Mouse (Mus musculus): ENCODE results near the gene Muc13. TPM values are rescaled to one million over a fixed set of nuclear protein-coding genes. Genes with fewer than 3 reads are reported as not detected.

The Muc13 gene
- total and polyA plus RNA-seq, 2 experiments from 2014 or later = 0.06 TPM; not detected in 1

DNA sequence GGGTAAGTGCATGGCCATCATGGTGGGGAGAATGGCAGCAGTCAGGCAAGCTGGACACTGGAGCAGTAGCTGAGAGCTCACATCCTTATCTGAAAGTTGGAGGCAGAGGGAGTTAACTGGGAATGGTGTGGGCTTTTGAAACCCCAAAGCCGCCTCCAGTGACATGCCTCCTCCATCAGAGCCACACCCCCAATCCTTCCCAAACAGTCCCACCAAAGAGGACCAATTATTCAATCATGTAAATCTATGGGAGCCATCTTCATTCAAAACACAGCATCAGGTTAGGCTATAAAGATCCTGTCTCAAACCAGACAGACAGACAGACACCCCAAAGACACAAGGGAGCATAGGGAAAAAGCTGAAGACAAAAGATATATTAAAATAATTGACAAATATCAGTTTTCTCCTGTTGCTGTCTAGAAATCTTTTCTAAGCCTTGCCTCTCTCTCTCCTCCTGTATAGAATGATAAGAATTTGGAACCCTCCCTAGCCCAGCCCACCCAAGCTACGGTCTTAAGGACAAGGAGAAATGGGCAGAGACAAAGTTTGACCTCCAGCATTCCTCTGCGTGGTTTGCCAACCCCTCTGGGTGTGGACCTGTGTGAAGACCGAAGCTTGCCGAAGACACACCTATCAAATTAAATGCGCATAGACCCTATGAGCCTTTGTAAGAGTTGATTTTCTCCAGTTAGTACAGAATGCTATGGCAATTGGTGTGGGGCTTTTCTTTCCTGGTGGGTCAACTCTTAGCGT is 24.8 kb downstream of the Muc13 start:
- H3K27ac ChIP-seq = no peak overlapping the region
- no peak overlapping the region for H3K9ac ChIP-seq (replicated peaks; ENCODE audit: low read length)
- H3K4me2 ChIP-seq (ENCODE audit: low read depth, low read length) = no peak overlapping the region
- 90% methylated on average over 7 of the region's 7 CpGs for WGBS
- ATAC-seq (no peak), DNase-seq (ENCODE audit: low spot score) (no peak)
- no peak for TF ChIP-seq CTCF (IDR thresholded peaks at IDR 0.05; ENCODE audit: low read depth)
- H3K36me3 ChIP-seq (ENCODE audit: insufficient read depth, low read length) = no peaks in the 10 kb centered on the region
- H3K4me1 ChIP-seq (ENCODE audit: insufficient read depth, low read length) = no peaks in the 10 kb centered on the region
- no peak overlapping the region for H3K4me3 ChIP-seq (ENCODE audit: low read length)
- H3K27me3 ChIP-seq (ENCODE audit: insufficient read depth, low read length) = no peaks in the 10 kb centered on the region
- no peaks in the 10 kb centered on the region for H3K9me3 ChIP-seq (ENCODE audit: low read length)

DNA sequence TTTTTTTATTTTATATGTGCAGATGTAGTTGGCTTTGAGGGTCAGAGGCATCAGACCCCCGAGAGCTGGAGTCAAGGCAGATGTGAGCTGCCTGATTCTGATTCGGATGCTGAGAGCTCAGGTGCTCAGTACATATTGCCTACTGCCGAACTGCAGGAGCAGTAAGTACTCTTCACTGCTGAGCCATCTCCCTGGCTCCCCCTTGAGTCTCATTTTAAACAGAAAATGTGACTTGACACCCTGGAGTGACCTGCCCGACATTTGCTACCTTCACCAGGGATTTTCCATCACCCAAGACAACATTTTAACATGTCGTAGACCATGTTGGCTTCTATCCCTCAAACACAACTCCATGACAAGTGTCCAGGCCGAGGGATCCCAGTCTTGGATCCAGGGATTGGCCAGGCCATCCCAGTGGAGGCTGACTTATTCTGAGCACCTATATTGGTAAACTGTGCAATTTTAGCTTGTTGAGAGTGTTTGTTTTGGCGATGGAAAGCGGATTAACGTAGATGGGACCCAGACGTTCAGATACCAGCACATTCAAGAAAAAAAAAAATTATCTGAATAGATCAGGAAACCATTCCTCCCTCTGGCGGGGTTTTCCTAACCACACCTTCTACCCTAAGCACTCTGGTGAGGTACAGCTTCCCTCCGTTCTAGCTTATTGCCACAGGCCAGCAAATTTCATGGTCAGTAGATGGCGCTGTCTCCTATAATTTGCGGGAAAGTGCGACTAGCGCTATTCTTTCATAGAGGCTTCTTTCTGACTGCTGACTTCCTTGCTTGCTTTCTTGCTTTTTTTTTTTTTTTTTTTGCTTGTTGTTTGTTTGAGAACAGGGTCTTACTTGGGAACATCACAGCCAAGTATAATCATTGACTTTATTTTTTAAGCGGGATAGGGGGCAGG is 26.7 kb downstream of the Muc13 start:
- no peaks in the 10 kb centered on the region for H3K36me3 ChIP-seq (ENCODE audit: insufficient read depth, low read length)
- 21% methylated on average over 17 of the region's 17 CpGs for WGBS
- H3K9ac ChIP-seq (replicated peaks; ENCODE audit: low read length) = no peak overlapping the region
- peak; percentile 92 for TF ChIP-seq CTCF (IDR thresholded peaks at IDR 0.05; ENCODE audit: low read depth)
- H3K9me3 ChIP-seq (ENCODE audit: low read length) = no peaks in the 10 kb centered on the region
- peak; percentile 58; the same call in 1 of the 2 replicates for ATAC-seq
- no peaks in the 10 kb centered on the region for H3K27me3 ChIP-seq (ENCODE audit: insufficient read depth, low read length)
- peak; percentile 94 for DNase-seq (ENCODE audit: low spot score)
- no peak overlapping the region for H3K27ac ChIP-seq
- no peaks in the 10 kb centered on the region for H3K4me1 ChIP-seq (ENCODE audit: insufficient read depth, low read length)
- H3K4me2 ChIP-seq (ENCODE audit: low read depth, low read length) = no peak overlapping the region
- no peak overlapping the region for H3K4me3 ChIP-seq (ENCODE audit: low read length)

DNA sequence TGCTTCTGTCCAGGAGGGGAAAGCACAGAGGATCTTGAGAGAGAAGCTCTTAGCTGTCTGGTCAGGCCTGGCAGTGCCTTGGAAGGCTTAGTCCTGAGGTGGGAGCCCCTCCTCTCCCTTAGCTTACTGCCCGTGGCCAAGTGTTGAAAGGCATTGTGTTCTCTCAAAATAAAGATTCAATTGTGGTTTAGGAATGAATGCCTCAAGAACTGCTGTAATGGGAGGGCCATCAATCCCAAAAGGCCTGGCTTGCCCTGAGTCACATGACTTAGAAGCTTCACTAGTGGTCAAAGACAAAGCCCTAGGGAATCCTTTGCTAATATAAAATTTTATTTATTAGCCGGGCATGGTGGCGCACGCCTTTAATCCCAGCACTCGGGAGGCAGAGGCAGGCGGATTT is 30.8 kb downstream of the Muc13 start:
- no peak overlapping the region for H3K9ac ChIP-seq (replicated peaks; ENCODE audit: low read length)
- ATAC-seq = no peak
- H3K27me3 ChIP-seq (ENCODE audit: insufficient read depth, low read length) = no peaks in the 10 kb centered on the region
- no peak overlapping the region for H3K27ac ChIP-seq
- TF ChIP-seq CTCF (IDR thresholded peaks at IDR 0.05; ENCODE audit: low read depth) = no peak
- H3K9me3 ChIP-seq (ENCODE audit: low read length) = no peaks in the 10 kb centered on the region
- no peaks in the 10 kb centered on the region for H3K36me3 ChIP-seq (ENCODE audit: insufficient read depth, low read length)
- no peaks in the 10 kb centered on the region for H3K4me1 ChIP-seq (ENCODE audit: insufficient read depth, low read length)
- H3K4me3 ChIP-seq (ENCODE audit: low read length) = no peak overlapping the region
- no peak for DNase-seq (ENCODE audit: low spot score)
- no peak overlapping the region for H3K4me2 ChIP-seq (ENCODE audit: low read depth, low read length)
- WGBS = 83% methylated on average over 6 of the region's 6 CpGs

DNA sequence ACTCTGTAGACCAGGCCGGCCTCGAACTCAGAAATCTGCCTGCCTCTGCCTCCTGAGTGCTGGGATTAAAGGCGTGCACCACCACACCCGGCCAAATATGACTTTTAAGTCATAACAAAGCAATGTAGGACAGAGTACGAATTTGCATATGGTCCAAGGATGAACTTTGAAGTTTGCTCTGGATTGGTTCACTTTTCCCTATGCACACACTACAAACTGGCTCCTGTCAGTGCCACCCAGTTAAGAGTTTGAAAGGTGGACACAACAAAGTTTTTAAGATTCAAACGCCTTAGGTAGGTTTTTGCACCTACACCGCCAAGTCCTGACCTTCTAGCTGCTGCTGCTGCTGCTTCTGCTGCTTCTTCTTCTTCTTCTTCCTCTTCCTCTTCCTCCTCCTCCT is 34.7 kb downstream of the Muc13 start:
- ATAC-seq (no peak), DNase-seq (ENCODE audit: low spot score) (no peak)
- no peak overlapping the region for H3K4me3 ChIP-seq (ENCODE audit: low read length)
- H3K4me1 ChIP-seq (ENCODE audit: insufficient read depth, low read length) = no peaks in the 10 kb centered on the region; the same call in 1 of the 2 replicates
- no peak overlapping the region for H3K9ac ChIP-seq (replicated peaks; ENCODE audit: low read length)
- 90% methylated on average over 7 of the region's 7 CpGs for WGBS
- H3K36me3 ChIP-seq (ENCODE audit: insufficient read depth, low read length) = no peaks in the 10 kb centered on the region
- no peaks in the 10 kb centered on the region for H3K9me3 ChIP-seq (ENCODE audit: low read length)
- TF ChIP-seq CTCF (IDR thresholded peaks at IDR 0.05; ENCODE audit: low read depth) = no peak
- H3K4me2 ChIP-seq (ENCODE audit: low read depth, low read length) = no peak overlapping the region
- no peak overlapping the region for H3K27ac ChIP-seq
- H3K27me3 ChIP-seq (ENCODE audit: insufficient read depth, low read length) = peaks cover 14% of the 10 kb centered on the region; the same call in 1 of the 2 replicates

DNA sequence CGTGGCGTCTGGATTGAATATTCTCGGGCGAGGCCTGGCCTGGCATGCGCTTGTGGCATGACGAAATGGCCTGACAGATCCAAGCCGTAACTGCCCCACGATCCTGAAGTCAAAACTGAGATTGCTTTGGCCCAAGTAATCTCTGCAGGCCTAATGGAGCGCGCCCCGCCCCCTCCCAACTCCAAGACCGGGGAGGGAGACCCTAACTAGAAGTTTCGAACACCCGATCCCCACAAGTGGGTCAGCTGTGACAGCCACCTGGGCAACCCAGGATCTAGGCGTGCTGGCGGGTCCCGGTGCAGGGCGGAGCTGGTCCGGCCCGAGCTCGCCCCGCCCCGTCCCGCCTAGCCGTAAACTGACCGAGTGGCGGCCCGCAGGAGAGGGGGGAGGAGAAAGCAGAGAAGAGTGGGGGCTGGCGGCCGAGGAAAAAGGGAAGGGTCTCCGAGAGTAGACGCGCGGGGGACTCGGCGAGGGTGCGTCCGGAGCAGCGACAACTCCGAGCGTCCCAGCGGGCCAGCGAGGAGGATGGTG is 35.5 kb downstream of the Muc13 start, which contains the start of gene Itgb5:
Gene Itgb5 (plus strand): TSS at position 365 of the 531 bp plus-strand sequence.
- peak within 1 kb of the TSS; percentile 74 for H3K4me2 ChIP-seq (ENCODE audit: low read depth, low read length)
- H3K9me3 ChIP-seq (ENCODE audit: low read length) = no peaks in the 10 kb centered on the region
- H3K27ac ChIP-seq = peak within 1 kb of the TSS; percentile 37
- no peak for TF ChIP-seq CTCF (IDR thresholded peaks at IDR 0.05; ENCODE audit: low read depth)
- peak within 1 kb of the TSS; percentile 50 for H3K9ac ChIP-seq (replicated peaks; ENCODE audit: low read length)
- DNase-seq (ENCODE audit: low spot score) (peak; percentile 39), ATAC-seq (peak; percentile 84)
- H3K36me3 ChIP-seq (ENCODE audit: insufficient read depth, low read length) = no peaks in the 10 kb centered on the region
- peak within 1 kb of the TSS; percentile 56 for H3K4me3 ChIP-seq (ENCODE audit: low read length)
- H3K4me1 ChIP-seq (ENCODE audit: insufficient read depth, low read length) = peaks cover 6% of the 10 kb centered on the region; the same call in 1 of the 2 replicates
- H3K27me3 ChIP-seq (ENCODE audit: insufficient read depth, low read length) = peaks cover 14% of the 10 kb centered on the region; the same call in 1 of the 2 replicates
- WGBS = 2% methylated on average over 38 of the region's 43 CpGs

DNA sequence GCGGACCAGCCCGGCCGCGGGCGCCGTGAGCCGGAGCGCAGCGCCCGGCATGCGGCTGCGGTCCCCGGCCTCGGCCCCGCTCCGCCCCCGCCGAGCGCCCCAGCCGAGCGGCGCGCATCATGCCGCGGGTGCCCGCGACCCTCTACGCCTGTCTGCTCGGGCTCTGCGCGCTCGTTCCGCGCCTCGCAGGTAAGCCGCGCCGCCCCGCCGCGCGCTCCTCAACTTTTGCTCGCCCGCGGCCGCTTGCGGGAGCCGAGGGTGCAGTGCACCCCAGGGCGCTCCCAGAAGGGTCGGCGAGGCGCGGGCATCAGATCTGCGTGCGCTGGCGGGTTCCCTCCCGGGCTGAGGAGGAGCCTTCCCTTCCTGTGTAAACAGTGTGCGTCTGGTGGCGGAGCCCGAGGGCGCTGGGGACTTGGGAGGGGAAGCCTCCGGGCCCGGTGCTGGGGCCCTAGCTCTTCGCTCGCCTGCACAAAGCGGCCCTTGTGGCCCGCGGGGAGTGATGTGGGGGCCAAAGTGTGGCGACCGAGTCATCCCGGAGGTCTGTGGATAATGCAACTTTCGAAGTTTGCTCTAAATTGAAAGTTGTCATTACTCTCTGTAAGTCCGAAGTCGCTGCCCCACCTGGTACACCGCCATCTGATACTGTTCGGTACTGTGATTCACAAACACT is 36.1 kb downstream of the Muc13 start:
- Histone ChIP-seq H3K4me1 (ENCODE audit: insufficient read depth, low read length) (peaks cover 6% of the 10 kb centered on the region; the same call in 1 of the 2 replicates), H3K9ac (replicated peaks; ENCODE audit: low read length) (peak overlapping the region; percentile 50), H3K4me3 (ENCODE audit: low read length) (peak overlapping the region; percentile 56), H3K4me2 (ENCODE audit: low read depth, low read length) (peak overlapping the region; percentile 74), H3K27ac (peak overlapping the region; percentile 37), H3K9me3 (ENCODE audit: low read length) (no peaks in the 10 kb centered on the region), H3K27me3 (ENCODE audit: insufficient read depth, low read length) (peaks cover 14% of the 10 kb centered on the region; the same call in 1 of the 2 replicates), H3K36me3 (ENCODE audit: insufficient read depth, low read length) (no peaks in the 10 kb centered on the region)
- ATAC-seq (peak; percentile 75), DNase-seq (ENCODE audit: low spot score) (peak; percentile 39)
- TF ChIP-seq CTCF (IDR thresholded peaks at IDR 0.05; ENCODE audit: low read depth) = no peak
- 3% methylated on average over 59 of the region's 76 CpGs for WGBS

Data from hindbrain, postnatal 0 days (tissue).